10 mouse cellular contexts compared by ENCODE assay signal in the genomic region with DNA sequence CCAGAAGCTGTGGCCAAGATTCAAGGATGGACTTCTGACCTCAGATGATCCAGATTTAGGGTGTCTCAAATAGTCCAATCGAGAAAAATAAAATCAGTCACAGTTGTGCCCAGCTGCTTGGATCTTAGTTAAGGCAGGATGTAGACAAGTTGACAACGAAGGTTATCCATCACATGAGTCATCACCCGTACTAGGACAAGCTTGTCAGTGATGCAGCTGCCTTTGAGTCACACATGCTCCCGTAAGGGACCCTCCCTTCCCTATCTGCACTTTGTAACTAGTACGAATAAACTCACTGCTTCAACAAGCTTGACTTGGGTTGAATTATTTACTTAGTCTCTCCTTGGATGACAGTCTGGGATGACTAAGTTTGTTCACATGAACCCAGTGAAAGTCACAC.
DNase-seq lines count a peak whose midpoint lies in the region.
"Had no signal": no experiment of that assay in that cellular context is flagged by ENCODE, and none has a peak within 500 bp of the region (broad histone marks: within the 10 kb centered on the region; RNA-seq: fewer than 3 reads in every experiment).

No protein-coding gene starts in this region.

- peak; percentile 1 for DNase-seq in gastrocnemius, adult 18-20 months (ENCODE audit: low spot score)
- no peak for DNase-seq in gastrocnemius, adult 8-10 months (ENCODE audit: low spot score in 2 of 2)
- peak; percentile 2 for DNase-seq in lung, postnatal 36 days
- DNase-seq in lung, adult 18-20 months, result no peak
- peak; percentile 9 for DNase-seq in fibroblast of lung, adult 2 months (ENCODE audit: low read depth)
- DNase-seq in cerebellum, postnatal 25 days, result no peak
- DNase-seq in embryo, embryonic 11 days, result no peak
- DNase-seq: cerebellum, adult 18-20 months; liver, embryonic 13.5 days; right cerebral cortex, postnatal 4 days had no signal

Comparison
In these comparisons a context has a peak if more than half of its experiments do, and no peak if none do; other contexts are left out.
1. DNase-seq: peak in gastrocnemius, adult 18-20 months (single experiment), lung, postnatal 36 days (single experiment) and fibroblast of lung, adult 2 months (single experiment); none in gastrocnemius, adult 8-10 months (0 of 2), lung, adult 18-20 months (0 of 2), cerebellum, postnatal 25 days (0 of 2) and embryo, embryonic 11 days (single experiment).